Mouse (Mus musculus) cerebellum, adult 8-10 months (tissue): ENCODE results near the gene Man1c1.

Source experiments
- DNase-seq: peaks from one replicate; pipeline ENCODE4 v3.0.0; 2022

Man1c1 gene

GRCm38 (mm10) chr4:134542726-134543125, 161.4 kb downstream of the Man1c1 start:
- DNase-seq = no peak

DNA sequence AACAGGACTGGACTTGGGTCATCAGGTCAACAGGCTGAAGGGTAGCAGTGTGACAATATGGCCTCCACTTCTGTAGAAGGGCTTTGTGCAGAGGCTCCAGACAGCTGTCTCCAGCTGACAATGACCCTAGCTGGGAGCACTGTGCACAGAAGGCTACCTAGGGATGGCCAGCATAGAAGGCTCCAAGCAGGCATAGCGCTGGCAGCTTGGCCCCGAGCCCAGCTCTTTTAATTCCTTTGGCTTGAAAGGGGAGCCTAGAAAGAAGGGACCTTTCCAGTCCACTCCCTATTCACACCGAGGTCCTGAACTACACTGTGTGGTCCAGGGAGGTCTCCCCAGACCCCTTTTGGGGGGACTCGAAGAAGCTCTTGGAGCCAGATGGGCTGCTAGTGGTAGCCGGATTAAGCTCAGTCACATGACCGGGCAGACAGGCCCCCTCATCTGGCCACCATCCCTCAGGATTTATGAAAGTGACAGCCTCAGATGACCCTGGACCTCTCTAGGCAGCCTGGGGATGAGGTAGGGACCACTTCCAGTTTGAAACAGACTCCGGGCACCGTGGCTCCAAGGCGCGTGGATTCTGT, 165.0 kb downstream of the Man1c1 start:
- DNase-seq = no peak

DNA sequence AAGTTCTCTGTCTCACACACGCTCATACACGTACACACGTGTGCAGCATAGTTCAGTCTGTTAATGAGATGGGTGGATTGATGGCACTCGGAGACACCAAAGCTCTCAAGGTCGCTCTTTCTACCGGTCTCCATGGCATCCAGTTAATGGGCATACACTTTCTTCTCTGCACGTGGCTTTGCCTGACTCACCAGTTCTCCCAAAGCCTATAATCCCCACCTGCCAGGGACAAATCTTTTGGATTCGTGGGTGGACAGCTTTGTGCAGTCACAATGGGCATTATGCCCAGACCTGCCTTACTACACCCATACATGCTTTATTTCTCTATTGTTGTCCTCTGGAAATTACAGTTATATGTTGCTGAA, 168.3 kb downstream of the Man1c1 start:
- DNase-seq = no peak

- peak; percentile 94 for DNase-seq
Observed at GRCm38 (mm10) chr4:134534932-134535786, 168.9 kb downstream of the Man1c1 start, which contains the start of gene Mtfr1l. Gene Mtfr1l (minus strand): TSS chr4:134535387.

GRCm38 (mm10) chr4:134534124-134534886, 169.8 kb downstream of the Man1c1 start:
- no peak for DNase-seq

DNA sequence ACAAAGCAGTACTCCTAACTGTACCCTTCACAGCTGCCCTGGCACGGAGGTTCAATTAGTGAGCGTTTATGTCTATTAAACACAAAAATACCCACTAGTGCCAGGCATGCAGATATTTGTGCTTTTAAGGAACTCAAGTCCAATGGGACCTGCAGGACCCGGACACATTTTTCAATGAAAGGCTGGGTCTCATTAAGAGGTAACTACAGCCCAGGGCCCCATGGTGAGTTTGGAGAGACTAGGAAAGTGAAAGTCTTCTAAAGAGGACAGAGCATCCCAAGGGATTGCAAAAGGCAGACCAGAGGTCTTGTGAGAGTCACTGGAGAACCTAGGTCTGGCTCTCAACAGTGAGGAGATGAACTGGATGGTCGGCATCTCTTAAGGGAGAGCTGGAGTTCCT, 170.7 kb downstream of the Man1c1 start:
- no peak for DNase-seq

GRCm38 (mm10) chr4:134532928-134533327, 171.2 kb downstream of the Man1c1 start:
- no peak for DNase-seq

DNA sequence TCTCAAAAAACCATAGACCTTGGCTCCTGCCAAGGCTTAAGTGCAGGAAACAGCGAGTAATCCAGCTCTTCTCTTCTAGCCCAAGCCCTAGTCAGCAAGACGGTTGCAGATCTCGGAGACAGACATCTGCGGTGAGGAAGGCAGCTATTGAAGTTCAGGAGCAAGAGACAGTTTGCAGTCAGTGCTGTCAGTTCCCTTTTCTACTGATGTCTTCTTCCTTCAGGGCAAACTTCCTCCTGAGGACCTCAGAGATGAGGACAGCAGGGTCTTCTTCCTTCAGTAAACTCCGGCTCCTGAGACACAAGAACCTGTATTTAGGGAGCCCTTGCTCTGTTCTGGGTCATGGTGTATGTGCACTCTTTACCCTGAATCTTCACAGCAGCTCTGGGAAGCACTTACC, 177.9 kb downstream of the Man1c1 start:
- no peak for DNase-seq

- DNase-seq = no peak
Observed at GRCm38 (mm10) chr4:134525806-134526205, 178.3 kb downstream of the Man1c1 start.

GRCm38 (mm10) chr4:134523447-134523846, 180.6 kb downstream of the Man1c1 start:
- DNase-seq = no peak

DNA sequence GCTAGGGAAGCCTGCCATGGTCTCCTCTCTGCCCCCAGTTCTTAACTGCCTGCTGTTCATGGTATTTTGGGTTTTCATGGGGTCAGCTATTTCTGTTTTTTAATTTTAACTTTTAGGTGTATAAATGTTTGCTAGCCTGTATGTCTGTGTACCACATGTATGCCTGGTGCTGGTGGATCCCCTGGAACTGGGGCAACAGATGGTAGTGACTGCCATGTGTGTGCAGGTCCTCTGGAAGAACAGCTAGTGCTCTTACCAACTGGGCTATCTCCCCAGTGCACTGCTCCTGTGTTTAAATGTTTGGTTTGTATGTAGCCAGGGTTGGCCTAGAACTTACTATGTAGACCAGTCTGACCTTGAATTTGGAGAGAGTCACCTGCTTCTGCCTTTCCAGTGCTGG, 184.8 kb downstream of the Man1c1 start:
- no peak for DNase-seq

- no peak for DNase-seq
Observed at GRCm38 (mm10) chr4:134518541-134518940, 185.5 kb downstream of the Man1c1 start.

DNA sequence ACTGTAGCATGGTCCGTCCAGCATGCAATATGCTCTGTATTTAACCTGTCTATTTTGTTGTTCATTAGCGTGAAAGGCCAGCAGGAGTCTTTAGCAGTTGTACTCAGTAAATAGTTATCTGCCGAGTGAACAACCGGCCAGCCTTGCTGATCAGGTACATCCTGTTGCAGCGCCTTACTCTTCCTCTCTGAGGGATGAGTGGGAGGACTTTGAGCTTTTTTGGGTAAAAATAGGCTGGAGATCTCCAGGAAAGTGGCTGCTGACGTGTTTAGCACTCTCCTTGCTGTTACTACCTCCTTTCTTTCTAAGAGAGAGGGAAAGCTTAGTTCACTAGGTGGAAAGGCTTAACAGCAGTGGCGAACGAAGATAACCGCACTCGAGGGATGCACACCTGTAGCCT, 186.4 kb downstream of the Man1c1 start:
- no peak for DNase-seq

DNA sequence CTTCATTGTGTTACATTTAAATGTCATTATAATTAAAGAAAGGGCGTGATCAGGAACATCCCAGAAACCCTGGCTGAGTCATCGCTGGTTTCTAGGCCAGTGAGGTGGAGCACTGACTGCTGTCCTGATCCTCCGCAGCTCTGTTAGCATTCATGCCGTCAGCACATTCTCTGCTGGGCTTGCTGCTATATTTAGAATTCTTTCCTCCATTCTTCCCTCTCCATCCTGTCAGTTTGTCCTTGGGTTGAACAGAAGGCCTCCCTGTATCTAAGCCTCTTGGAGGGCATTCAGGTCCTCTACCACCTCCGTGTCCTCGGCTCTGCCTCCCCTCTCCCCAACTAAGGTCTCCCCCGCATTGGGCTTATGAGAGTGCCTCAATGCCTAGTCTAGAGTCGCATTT, 187.1 kb downstream of the Man1c1 start:
- no peak for DNase-seq

- no peak for DNase-seq
Observed at GRCm38 (mm10) chr4:134515614-134516013, 188.5 kb downstream of the Man1c1 start.

- DNase-seq = no peak
Observed at GRCm38 (mm10) chr4:134514309-134514930, 189.7 kb downstream of the Man1c1 start.

GRCm38 (mm10) chr4:134512798-134513197, 191.3 kb downstream of the Man1c1 start:
- DNase-seq = no peak

DNA sequence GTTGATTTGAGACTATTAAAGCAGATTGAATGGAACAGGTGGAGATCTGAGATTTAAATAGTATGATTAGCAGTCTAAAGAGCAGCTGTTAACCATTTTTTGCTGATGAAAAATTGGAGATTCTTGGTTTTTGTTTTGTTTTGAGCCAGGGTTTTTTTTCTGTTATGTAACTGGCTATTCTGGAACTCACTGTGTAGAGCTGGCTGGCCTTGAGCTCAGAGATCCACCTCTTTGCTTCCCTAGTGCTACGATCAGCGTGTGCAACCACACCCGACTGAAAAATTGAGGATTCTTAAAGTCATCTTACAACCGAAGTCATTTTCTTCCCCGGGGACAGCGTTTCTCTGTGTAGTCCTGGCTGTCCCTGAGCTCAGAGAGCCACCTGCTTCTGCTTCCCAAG, 192.4 kb downstream of the Man1c1 start:
- no peak for DNase-seq
